Mouse (Mus musculus) CH12.LX (cell line): ENCODE measurements at regions not wholly inside any gene's neighbourhood (a gene's known extent, or its start where the extent isn't known, plus 50 kb on each side); places are given as distances from the start of the nearest gene placed in this dataset.
"Not testable (repeated sequence)": the region's sequence is repeated elsewhere in the genome, so short reads cannot be mapped to it uniquely, and the experiment has no call there.

ENCODE experiments used
- DNase-seq: peaks from one replicate; pipeline ENCODE4 v3.0.0-alpha.2; 2013; ENCODE audit errors: extremely low read depth
- H3K27ac ChIP-seq: 2 replicates; pipeline ENCODE4 v1.5.1; 2012; ENCODE audit warnings: low read depth, mild to moderate bottlenecking, control low read depth, moderate library complexity; ENCODE audit not compliant: insufficient read depth
- H3K27me3 ChIP-seq: replicated peaks from 2 replicates; pipeline ENCODE3; 2012; ENCODE audit warnings: inconsistent platforms
- H3K36me3 ChIP-seq, 2 experiments: replicated peaks in 1 of 2; 2 replicates each; pipeline versions ENCODE3 to v1.6.1; 2012; ENCODE audit warnings: inconsistent platforms in 1 of 2, low read length in 1 of 2, mild to moderate bottlenecking in 1 of 2, mixed read lengths in 1 of 2, moderate library complexity in 1 of 2; ENCODE audit not compliant: control insufficient read depth in 1 of 2, insufficient read depth in 1 of 2
- H3K4me1 ChIP-seq, 2 experiments: 2 replicates each; pipeline ENCODE4 v1.6.1; 2012; ENCODE audit warnings: inconsistent platforms in 1 of 2, moderate library complexity in 1 of 2; ENCODE audit not compliant: insufficient read depth in 2 of 2, control insufficient read depth in 1 of 2
- H3K4me2 ChIP-seq: 2 replicates; pipeline ENCODE4 v1.6.1; 2012; ENCODE audit warnings: low read depth, mild to moderate bottlenecking, control low read depth; ENCODE audit not compliant: poor library complexity, insufficient read depth, severe bottlenecking
- H3K4me3 ChIP-seq, 3 experiments: fragments of 150-350 bp in 1 of 3; sonication (generic) in 1 of 3; replicated peaks in 1 of 3; 2 replicates each; pipeline versions ENCODE3 to v1.5.1; 2011 to 2012; ENCODE audit warnings: low read depth in 2 of 3, low read length in 2 of 3, mild to moderate bottlenecking in 2 of 3, moderate library complexity in 2 of 3, control low read depth in 1 of 3, improper control_type of control experiment in 1 of 3, inconsistent platforms in 1 of 3, mixed read lengths in 1 of 3; ENCODE audit not compliant: poor library complexity in 1 of 3
- H3K79me2 ChIP-seq: replicated peaks from 2 replicates; pipeline ENCODE4 v1.6.1; 2012; ENCODE audit warnings: mild to moderate bottlenecking, moderate library complexity; ENCODE audit not compliant: control insufficient read depth, poor library complexity, insufficient read depth, severe bottlenecking; ENCODE audit errors: extremely low read depth
- H3K9ac ChIP-seq: 2 replicates; pipeline ENCODE4 v1.6.1; 2012; ENCODE audit warnings: low read depth, mild to moderate bottlenecking, control low read depth, moderate library complexity; ENCODE audit not compliant: insufficient read depth
- H3K9me3 ChIP-seq: replicated peaks from 2 replicates; pipeline ENCODE3; 2012; ENCODE audit warnings: low read length, inconsistent platforms, mixed read lengths
- E2F4 ChIP-seq: IDR thresholded peaks from 2 replicates; pipeline ENCODE4 v1.6.1; 2011; ENCODE audit warnings: low read depth, low read length, improper control_type of control experiment; ENCODE audit not compliant: insufficient replicate concordance
- ELF1 ChIP-seq: IDR thresholded peaks from 2 replicates; pipeline ENCODE4 v1.6.1; 2014; ENCODE audit warnings: low read depth, mild to moderate bottlenecking, inconsistent platforms, low read length, improper control_type of control experiment
- ETS1 ChIP-seq: conservative IDR thresholded peaks from 2 replicates; pipeline ENCODE4 v1.6.1; 2012; ENCODE audit warnings: low read depth, mild to moderate bottlenecking, inconsistent platforms, low read length, improper control_type of control experiment, moderate library complexity
- MAFK ChIP-seq: IDR thresholded peaks from 2 replicates; pipeline ENCODE4 v1.6.1; 2011; ENCODE audit warnings: low read length, improper control_type of control experiment; ENCODE audit not compliant: insufficient replicate concordance
- MAZ ChIP-seq: IDR thresholded peaks from 2 replicates; pipeline ENCODE4 v1.6.1; 2012; ENCODE audit warnings: low read depth, mild to moderate bottlenecking, inconsistent platforms, low read length, improper control_type of control experiment, moderate library complexity
- TBP ChIP-seq: conservative IDR thresholded peaks from 2 replicates; pipeline ENCODE4 v1.6.1; 2011; ENCODE audit warnings: low read depth, low read length, improper control_type of control experiment
- dilution Hi-C: fragments of 300-500 bp; cut with MboI; formaldehyde crosslinking; loops from 2 replicates; pipeline ENCODE4 v1.14.3; 2020; ENCODE audit warnings: low sequenced_read_pairs; ENCODE audit not compliant: extremely low pct_unique_long_range_greater_than_20kb, extremely low pct_ligation_motif_present
- in situ Hi-C: fragments of 300-500 bp; cut with MboI; formaldehyde crosslinking; loops from 3 replicates; pipeline ENCODE4 v1.14.3; 2019; ENCODE audit warnings: low sequenced_read_pairs, low pct_ligation_motif_present, low pct_unique_long_range_greater_than_20kb, mixed read lengths

DNA sequence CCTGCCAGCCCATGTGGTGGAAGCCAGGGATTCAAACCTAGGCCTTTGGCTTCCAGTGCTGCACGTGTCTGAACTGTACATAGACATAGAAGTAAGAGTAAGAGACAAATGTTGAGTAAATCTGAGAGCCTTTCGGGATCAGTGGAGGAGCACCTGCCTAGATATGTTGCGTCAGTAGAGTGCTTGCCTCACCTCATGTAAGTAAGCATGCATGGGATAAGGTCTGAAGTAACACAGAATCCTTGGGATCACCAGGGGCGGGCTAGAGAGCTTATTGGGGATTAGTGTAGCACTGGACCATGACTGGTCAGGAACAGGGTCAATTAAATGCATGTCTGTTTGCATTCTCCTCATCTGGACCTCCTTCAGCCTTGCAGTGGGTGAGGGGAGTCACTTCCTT lies 61.1 kb downstream of the Tmem270 start:
- H3K79me2 ChIP-seq, result no peaks in the 10 kb centered on the region
- no peak for TF ChIP-seq ELF1
- in situ Hi-C loops (no loop called here), dilution Hi-C loops (no loop called here)
- no peaks in the 10 kb centered on the region for H3K4me1 ChIP-seq
- peaks cover 42% of the 10 kb centered on the region for H3K27me3 ChIP-seq
- no peaks in the 10 kb centered on the region for H3K36me3 ChIP-seq
- DNase-seq, result no peak
- H3K4me2 ChIP-seq, result no peak overlapping the region
- H3K4me3 ChIP-seq, result no peak overlapping the region
- H3K27ac ChIP-seq, result no peak overlapping the region
- no peak overlapping the region for H3K9ac ChIP-seq
- peaks cover 11% of the 10 kb centered on the region for H3K9me3 ChIP-seq

GRCm38 (mm10) chr5:134844216-134844615 lies 62.3 kb downstream of the Tmem270 start:
- H3K4me3 ChIP-seq, H3K9ac ChIP-seq, in situ Hi-C loops, H3K36me3 ChIP-seq, H3K4me2 ChIP-seq, H3K4me1 ChIP-seq, dilution Hi-C loops, H3K79me2 ChIP-seq, H3K27ac ChIP-seq, DNase-seq: not testable (repeated sequence)
- Histone ChIP-seq H3K27me3 (peaks cover 41% of the 10 kb centered on the region), H3K9me3 (peaks cover 13% of the 10 kb centered on the region)

DNA sequence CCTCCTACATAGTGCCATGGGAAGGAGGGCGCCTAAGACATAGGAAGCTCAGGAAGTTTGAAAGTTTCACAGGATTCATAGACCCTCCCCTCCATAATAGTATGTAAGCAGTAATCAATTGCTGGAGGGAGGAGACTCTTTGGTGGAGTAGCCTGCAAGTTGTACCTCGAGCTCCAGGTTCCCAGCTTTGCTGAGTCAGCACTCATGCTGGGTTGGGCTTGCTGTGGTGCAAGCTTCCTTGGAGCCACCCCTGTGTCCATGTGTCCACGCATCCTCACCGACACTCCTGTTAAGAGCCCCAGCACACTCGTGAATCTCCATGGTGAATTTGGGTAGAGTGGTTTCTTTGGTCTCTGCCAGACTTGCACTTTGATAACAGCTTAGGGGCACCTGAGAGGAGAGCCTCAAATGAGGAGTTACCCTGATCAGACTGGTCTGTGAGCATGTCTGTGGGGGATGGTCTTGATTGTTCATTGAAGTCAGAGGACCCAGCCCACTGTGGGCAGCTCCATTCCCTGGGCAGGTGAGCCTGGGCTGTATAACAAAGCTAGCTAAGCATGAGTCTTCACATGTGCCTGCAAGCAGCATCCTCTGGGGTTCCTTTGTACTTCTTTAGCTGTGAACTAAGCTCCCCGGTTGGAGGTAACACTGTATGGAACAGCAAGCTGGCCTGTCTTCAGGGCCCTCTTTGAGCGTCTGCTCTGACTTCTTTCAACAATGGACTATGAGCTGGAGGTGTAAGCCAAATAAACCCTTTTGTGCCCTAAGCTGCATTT lies 65.1 kb downstream of the Tmem270 start:
- no peaks in the 10 kb centered on the region for H3K4me1 ChIP-seq
- H3K9me3 ChIP-seq, result peaks cover 13% of the 10 kb centered on the region
- peaks cover 24% of the 10 kb centered on the region for H3K27me3 ChIP-seq
- no peaks in the 10 kb centered on the region for H3K79me2 ChIP-seq
- DNase-seq, result no peak
- TF ChIP-seq TBP, result no peak
- TF ChIP-seq MAZ, result no peak
- no peak for TF ChIP-seq ETS1
- TF ChIP-seq MAFK, result peak; percentile 86
- no peak for TF ChIP-seq E2F4
- TF ChIP-seq, all 38 proteins: peak for 1
- dilution Hi-C loops, result no loop called here
- no peak overlapping the region for H3K9ac ChIP-seq
- no peak overlapping the region for H3K4me2 ChIP-seq
- no peak overlapping the region for H3K4me3 ChIP-seq
- no peaks in the 10 kb centered on the region for H3K36me3 ChIP-seq
- H3K27ac ChIP-seq, result no peak overlapping the region
- in situ Hi-C loops, result no loop called here
